Mouse (Mus musculus) CD4-positive, CD25-positive, alpha-beta regulatory T cell, adult 2 months (primary cell): ENCODE measurements at regions not wholly inside any gene's neighbourhood (a gene's known extent, or its start where the extent isn't known, plus 50 kb on each side); places are given as distances from the start of the nearest gene placed in this dataset.
"Not testable (repeated sequence)": the region's sequence is repeated elsewhere in the genome, so short reads cannot be mapped to it uniquely, and the experiment has no call there.

Experiments used
- DNase-seq: peaks from one replicate; pipeline ENCODE4 v3.0.0-alpha.2; 2012; ENCODE audit warnings: low read depth, low spot score

DNA sequence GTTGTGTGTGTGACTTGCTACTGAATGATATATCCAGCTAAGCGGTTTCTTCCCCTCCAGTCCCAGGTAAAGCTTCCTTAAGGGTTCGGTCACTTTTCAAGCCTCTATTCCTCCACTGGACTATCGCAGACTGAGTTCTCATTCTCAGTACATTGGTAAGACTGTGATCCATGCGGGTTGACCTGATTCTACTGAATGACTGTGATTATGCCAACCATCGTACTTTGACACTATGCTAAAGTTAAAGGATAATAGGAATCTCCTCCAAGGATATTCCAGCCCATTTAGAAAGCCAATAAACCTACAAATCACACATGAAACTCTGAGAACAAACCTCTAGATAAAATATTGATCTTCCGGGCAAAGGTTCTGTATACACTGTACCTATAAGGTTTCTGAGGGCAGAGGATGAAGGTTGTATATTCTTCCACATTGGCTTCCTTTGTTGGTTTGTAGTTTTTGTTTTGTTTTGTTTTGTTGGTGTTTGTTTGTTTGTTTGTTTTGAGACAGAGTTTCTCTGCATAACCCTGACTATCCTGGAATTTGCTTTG, 223.7 kb upstream of the Zpld1 start:
- DNase-seq: no peak

DNA sequence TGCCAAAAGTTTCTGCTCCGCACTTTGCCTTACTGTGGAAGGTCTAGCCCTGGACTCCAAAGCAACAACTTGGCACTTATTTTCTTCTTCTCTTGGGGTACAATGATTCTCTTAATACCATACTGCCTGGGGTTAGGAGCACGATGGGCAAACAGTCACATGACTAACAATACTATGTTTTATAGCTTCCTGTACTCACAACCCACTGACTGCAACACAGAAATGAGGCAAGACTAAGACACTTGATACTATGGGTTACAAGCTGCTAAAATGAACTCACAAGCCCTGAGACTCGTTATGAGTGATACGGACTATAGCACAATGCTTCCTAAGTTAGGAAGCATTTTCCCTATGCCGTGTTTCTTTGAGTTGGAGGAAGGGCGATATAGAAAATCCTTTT, 222.3 kb upstream of the Zpld1 start:
- DNase-seq: no peak

DNA sequence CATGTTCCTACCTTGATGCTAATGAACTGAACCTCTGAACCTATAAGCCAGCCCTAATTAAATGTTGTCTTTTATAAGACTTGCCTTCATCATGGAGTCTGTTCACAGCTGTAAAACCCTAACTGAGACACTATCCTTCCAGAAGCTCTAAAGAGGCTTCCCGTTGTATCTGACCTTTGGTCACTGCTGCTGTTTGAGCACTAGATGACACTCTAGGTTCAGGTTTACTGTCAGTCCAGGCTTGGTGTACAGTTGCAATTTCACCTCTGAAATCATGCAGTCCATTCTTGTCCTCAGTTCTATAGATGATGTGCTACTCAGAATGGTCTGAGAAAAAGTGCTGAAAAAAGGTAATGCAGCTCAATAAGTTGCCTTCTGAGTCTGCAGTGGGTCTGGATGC, 221.9 kb upstream of the Zpld1 start:
- DNase-seq: peak; percentile 76

DNA sequence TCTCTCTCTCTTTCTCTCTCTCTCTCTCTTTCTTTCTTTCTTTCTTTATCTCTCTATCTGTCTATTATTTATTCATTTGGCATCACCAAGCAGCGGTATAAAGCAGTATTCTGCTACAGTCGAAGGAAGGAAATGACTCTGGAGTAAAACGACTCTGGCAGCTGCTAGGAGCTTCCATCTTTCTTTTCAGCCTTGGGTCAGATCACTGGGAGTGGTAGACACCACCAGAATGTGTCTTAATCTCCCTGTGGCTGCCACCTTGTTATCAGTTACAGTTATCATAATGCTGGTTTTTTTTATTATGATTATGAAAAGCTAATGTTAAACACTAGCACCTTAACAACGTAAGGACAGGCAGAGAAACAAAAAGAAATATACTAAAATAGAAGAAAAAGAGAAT, 219.2 kb upstream of the Zpld1 start:
- no peak for DNase-seq

DNA sequence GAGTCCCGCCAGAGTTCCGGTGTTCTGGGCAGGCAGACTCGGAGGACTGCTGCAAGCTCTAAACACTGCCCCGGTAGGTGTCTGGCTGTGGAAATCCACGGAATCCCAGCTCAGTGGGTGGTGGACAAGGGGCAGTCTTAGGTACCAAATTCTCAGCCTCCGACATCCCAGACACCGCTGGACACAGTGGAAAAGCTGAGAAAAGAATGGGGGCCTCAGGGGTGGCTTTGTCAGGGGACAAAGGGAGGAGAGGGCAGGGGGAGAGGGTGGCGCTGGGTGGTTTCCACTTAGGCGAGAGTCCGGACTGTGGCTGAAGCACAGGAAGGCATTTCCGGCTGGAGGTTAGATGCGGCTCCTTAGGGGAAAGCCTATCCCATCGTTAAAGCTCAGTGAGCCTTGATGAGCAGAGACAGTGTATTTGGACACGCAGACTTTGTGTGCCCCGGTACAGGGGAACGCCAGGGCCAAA, 217.5 kb upstream of the Zpld1 start:
- DNase-seq: no peak

DNA sequence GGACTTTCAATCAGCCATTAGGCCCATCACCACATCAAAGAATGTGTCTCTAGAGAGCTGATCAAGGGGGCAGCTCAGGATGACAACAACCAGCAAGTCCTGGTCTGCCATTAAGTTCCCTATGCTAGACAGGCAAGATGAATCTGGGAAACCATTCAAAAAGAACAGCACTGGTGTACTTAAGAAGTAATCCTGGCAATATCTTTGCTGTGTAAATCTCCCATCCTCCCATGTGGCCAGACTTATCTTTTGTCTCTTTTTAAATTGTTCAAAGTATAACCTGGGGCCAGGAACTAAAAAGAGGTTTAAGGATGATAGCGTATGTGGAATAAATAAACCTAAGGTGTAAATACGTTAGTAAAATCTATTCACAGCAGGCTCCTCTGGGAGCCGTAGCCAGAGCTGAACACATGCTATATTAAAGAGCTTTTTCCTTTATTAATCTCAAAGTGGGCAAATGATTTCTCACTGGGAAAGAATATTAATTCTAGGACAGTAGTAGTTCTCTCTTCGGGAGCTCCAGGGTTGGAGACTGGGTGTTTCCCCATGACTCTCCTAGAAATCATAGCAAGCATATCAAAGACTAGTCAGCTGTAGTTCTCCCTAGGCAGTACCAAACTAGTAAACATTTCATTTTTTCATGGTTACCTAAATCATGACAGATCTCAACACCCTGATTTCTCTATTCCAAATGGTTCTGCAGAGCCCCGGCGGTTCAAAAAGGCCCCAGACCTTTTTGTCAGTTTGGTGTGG, 216.8 kb upstream of the Zpld1 start:
- no peak for DNase-seq

DNA sequence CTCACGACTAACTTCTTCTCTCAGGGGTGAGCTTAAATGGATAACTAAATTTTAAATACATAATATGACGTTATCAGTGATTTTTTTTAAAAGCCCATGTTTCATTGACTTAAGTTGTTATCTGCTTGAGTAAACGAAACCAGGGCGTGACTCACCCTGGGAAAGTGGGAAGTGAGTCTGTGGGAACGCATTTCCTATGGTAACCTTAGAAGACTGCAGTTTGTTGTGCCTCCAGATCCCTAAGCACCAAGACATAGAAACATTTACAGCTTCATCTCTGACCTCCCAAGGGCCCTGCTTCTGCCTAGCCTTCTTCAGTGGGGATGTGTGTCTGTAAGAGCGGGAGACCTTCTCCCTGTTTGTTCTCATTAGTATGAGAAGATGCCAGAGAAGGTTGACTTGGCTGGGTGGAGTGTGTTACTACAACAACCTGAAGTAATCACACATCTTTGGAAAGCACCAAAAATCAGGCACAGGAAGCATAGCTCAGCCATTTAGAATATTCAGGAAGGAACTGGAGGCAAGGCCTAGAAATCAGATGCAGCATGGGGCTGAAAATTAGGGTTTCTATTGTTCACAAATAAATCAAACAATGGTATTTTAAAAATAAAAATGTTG, 207.1 kb upstream of the Zpld1 start:
- no peak for DNase-seq

DNA sequence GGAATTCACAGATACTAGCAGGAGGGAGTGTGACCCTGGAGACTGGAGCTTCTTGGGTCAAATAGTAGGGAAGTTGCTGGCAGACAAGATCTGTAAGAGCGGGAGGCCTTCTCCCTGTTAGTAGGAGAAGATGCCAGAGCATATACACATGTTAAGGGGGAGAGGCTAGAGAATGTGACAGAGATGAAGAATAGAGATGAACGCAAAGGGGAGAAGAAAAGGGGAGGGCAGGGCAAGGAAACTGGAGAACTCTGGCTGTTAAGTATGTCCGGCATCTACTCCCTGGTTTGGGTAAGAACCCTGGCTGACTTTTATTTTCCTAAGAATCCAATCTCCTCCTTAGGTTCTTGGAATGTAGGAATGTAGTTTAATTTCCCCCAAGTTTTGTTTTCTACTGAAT, 206.5 kb upstream of the Zpld1 start:
- DNase-seq: no peak

DNA sequence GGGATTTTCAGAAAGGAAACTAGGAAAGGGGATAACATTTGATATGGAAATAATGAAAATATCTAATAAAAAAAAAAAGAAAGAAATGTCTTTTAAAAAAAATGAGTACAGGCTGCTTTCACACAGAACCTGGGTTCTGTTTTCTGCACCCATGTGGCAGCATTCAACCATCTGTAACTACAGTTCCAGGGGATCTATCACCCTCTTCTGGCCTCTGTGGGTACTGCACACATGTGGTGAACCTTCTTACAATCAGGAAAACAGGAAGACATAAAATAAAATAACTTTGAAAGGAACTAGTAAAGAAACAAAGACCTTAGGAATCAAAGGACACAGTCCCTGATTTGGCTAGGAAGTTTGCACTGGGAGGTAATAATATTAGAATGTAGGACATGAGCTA, 205.5 kb upstream of the Zpld1 start:
- peak; percentile 42 for DNase-seq

DNA sequence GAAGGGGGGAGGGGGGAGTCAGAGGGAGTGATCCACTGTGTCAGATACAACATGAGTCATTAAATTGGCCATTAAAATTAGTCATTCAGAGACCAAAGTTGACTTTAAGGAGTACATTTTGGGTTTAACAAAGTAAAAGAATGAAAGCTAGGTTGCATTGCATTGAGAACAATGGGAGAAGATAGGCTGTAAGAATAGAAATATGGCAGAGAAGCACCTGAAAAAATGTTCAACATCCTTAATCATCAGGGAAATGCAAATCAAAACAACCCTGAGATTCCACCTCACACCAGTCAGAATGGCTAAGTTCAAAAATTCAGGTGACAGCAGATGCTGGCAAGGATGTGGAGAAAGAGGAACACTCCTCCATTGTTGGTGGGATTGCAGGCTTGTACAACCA, 202.0 kb upstream of the Zpld1 start:
- not testable (repeated sequence) for DNase-seq

DNA sequence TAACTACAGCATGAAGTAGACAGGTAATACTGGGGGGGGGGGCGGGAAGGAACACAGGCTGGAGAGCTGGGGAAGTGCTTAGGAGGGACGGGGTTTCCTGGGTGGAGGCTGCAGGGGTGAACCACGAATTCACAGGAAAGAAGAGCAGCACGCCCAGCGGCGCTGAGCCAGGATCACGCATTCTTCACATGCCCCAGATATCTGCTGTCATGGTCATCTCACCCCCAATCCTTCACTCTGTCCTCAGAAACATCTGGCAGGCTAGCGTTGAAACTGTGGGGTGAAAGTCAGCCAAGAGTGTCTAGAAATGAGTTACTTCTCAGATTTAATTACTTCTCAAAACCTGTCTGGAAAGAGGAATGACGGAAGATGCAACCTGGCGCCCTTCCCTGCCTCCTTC, 197.3 kb upstream of the Zpld1 start:
- DNase-seq: no peak

DNA sequence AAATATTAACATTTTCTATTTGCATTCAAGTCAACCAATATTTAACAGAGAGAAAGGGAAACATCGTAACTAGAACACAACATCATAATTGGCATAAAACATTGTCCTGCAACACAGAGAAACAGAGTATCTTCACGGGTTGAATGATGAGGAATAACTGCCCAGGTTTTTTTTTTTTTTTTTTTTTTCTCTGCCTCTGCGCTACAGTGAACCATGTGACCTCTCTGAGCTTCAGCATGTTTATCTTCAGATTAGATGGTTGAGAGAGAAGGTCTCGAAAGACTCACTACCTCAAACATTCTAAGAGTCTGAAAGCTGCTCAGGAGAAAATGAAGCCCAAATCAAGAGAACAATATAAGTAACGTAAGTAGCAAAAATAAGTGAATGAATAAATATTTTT, 196.4 kb upstream of the Zpld1 start:
- no peak for DNase-seq

DNA sequence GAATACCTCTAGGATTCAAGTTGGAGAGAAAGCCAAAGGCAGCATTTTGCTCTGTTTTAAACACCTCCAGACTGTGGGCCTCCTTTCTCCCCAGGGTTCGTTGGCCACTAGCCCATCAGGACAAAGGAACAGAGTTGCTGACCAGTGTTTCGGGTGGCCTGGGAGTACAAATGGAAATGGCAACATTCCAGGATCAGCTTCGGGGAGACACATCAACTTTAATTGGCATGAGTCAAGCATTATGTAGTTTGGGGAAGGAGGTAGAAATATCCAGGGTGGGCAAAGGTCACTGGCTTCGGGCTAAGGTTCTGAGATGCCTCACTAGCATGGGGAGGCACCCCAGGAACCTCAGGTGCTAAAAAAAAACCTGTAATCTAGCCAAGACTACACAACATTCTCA, 194.3 kb upstream of the Zpld1 start:
- no peak for DNase-seq

DNA sequence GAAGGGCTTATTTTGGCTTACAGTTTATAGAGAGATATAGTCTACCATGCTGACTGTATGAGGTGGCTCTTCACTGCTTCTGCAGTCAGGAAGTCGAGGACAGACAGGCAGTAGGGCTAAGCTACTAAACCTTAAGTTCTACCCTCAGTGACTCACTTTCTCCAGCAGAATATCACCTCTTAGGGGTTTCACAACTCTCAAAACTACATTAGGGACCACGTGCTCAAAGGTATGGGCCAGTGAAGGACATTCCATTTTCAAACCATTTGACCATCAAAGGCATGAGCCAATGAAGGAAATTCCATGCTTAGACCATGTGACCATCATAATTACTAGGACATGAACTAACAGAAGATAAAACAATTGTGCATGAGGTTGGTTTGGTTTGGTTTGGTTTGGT, 186.6 kb upstream of the Zpld1 start:
- no peak for DNase-seq

DNA sequence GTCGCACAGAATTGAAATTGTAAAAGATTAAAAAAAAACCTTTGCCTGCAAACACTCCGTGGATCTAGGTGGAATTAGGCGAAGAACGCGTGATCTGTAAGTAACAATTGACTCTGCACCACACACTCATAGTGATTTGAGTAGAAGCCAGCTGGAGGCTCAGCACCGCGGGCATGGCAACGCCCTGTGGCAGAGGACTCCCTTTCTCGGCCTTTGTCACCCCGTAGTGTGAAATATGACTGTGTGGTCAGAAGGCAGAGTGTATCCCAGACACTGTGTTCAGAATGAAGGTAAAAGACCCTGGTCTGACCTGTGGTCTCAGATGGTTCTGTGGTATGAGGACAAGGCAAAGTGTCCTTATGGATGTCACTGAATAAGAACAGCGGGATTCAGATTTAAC, 183.0 kb upstream of the Zpld1 start:
- no peak for DNase-seq

DNA sequence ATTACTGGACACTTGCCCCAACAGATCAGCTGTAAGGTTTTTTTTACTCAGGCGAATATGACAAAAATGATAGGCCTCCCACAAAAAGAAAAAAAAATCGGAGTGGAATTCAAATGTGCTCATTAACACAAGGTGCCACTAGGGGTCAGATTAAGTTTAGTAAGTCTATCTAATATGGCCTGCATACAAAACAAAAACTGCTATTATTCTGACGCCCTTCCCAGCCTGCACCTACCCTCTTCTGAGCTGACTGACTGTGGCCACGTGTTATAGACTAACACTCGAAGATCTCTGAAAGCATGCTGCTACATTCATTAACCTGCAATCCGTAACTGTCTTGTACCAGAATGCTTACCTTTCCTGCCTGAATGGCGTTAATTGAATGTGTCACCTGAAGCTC, 182.5 kb upstream of the Zpld1 start:
- peak; percentile 65 for DNase-seq

DNA sequence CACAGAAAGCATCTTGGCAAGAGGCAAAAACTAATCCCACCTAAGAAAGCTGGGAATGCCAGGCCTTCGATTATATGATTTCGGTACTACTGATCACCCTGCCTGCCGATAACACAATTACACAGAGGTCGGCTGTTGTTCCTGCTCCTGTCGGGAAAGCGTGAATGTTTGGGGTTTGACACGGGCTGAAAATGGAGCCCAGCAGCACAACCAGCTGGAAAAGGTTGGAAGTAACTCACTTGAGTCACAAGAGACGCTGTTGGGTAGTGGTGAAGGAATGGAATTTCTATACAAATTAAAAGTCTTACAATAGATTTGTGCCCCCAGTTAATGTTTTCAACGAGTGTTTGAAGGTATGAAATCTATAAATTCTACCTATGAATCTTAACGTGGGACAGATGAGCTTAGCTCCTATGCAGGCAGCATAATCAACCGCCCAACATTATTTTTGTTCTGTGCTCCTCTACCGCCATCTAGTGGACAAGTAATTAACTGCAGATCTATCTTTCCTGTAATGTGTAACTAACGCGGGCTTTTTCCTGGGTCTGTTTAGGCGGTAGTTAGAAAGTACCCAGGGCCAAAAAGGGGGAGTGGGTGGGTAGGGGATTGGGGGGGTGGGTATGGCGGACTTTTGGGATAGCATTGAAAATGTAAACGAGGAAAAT, 178.9 kb upstream of the Zpld1 start:
- peak; percentile 81 for DNase-seq

DNA sequence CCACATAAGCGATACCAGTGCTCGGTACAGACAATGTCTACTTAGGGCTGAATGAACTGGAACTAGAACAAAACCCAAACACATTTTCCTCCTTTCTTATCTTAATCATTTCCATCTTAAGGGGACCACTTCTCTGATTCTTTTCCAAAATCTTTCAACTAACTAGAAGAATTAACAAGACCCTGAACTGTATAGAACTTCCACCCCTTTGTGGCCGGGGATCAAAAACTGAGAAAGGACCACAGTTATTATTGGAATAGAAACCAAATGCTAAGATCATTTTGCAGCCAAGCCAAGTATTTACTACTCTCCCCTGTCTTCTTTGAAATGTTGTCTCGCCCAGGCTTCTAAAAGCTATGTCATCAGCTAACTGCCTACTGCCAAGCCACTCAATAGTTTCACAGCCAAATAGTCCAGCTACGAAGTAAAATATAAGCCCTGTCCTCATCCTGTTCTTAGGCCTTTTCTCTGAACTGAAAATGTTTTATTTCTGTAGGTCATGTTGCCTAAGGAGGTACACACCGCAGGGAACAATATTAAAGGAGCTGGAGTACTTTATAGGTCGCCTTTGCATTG, 177.3 kb upstream of the Zpld1 start:
- DNase-seq: no peak

DNA sequence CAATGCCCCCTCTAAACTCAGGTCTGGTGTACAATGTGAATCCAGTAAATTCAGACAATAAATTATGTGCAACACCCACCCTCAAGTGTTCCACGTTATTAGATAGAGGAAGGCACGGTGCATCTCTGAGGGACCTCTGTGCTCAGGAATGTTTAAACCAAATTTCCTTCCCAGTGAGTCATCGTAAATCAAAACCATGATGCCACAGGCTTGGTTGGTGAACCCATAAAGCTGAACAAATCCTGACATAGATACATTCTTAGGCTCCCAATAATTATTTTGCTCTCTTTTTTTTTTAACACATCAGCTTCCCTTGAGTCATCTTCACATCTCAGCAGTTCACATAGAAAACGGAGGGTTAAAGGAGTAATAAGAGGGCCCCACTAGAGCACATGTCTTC, 173.6 kb upstream of the Zpld1 start:
- DNase-seq: no peak

DNA sequence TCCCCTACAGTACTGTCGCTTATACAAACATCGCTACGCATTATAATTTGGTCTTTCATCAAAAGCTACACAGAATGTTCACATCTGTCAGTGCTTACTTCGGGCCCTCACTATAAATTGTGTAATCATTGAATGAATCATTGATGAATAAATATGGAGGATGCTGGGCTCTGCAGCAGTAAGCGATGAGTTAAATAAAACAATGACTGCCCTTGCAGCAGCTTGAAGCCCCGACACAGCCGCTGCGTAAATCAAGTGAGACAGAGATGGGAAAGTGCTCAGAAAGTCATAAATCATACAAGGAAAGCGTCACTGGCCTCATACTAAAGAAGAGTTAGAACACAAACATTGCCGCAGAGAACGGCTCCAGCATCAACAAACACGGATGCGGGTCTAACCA, 172.9 kb upstream of the Zpld1 start:
- DNase-seq: no peak

DNA sequence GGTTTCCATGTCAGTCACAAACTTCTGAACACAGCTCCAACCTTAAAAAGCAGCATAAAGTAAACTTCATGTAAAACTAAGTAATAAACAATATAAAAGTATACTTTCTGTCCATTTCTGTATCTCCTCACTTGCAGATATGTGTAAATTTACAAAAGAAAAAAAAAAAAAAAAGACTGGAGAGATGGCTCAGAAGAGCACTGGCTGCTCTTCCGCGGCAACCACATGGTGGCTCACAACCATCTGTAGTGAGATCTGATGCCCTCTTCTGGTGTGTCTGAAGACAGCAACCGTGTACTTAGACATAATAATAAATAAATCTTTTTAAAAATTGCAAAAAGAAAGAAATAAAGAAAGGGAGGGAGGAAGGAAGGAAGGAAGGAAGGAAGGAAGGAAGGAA, 171.9 kb upstream of the Zpld1 start:
- no peak for DNase-seq

DNA sequence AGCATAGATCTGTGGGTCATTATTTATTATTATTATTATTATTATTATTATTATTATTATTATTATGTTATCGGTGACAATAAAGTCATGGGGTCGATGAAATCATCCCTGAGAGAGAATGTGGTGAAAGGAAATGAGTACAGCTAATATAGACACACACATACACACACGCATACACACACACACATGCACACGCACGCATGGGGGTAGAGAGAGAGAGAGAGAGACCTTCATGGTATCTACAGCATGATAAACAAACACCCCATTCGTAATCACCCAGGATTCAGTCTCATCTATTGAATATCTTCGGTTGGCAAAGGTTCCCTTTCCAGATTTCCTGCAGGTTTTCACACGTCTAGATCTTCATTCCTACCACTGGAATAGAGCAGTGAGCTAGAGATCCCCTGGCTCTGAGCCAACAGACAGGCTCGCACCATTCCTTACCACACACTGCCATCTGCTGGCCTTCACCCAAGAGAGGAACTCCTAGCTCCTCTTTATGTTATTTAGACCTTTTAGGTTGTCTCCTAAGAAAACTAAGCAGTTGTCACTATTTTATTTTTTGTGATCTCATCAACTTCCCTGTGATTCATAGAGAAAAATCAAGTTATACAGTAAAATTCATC, 171.2 kb upstream of the Zpld1 start:
- peak; percentile 75 for DNase-seq
